Mouse (Mus musculus): ENCODE data around the gene Cntf. TPM values are rescaled to one million over a fixed set of nuclear protein-coding genes. Genes with fewer than 3 reads are reported as not detected.

The Cntf gene
- polyA plus RNA-seq, 1 experiment from 2014 or later, result 0.37 TPM

DNA sequence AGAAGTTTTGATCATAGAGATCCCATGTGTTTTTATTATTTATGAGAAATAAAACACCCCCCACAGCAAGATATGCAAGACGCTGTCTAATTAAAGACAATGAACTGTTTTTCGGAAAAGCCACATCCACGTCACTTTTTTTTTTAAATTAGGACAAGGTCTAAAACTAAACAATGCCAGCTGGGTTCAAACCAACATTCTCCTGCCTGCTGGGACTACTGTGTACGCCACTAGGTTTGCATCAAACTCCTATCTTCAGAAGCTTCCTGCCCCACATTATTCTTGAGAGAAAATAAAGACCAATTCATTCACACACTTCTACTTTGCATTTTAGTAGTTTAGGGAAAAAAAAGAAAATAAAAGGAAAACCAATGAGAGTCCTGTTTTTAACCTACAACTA, 22.3 kb upstream of the Cntf start:
- Histone ChIP-seq H3K27ac (ENCODE audit: low read depth, low read length) (no peak overlapping the region), H3K9me3 (ENCODE audit: control insufficient read depth, low read length) (no peaks in the 10 kb centered on the region), H3K4me1 (ENCODE audit: control insufficient read depth, insufficient read depth, low read length) (no peaks in the 10 kb centered on the region), H3K9ac (ENCODE audit: low read depth, low read length) (no peak overlapping the region), H3K36me3 (ENCODE audit: control insufficient read depth, insufficient read depth, low read length) (0 out of 2 replicates have a peak, but pooled peaks cover 8% of the 10 kb centered on the region), H3K4me2 (replicated peaks; ENCODE audit: low read depth, low read length) (no peak overlapping the region), H3K4me3 (ENCODE audit: low read length) (no peak overlapping the region), H3K27me3 (ENCODE audit: control insufficient read depth, insufficient read depth, low read length) (no peaks in the 10 kb centered on the region)
- ATAC-seq (ENCODE audit: low FRiP score, low TSS enrichment), result no peak
- 62% methylated on average over 4 of the region's 4 CpGs for WGBS

DNA sequence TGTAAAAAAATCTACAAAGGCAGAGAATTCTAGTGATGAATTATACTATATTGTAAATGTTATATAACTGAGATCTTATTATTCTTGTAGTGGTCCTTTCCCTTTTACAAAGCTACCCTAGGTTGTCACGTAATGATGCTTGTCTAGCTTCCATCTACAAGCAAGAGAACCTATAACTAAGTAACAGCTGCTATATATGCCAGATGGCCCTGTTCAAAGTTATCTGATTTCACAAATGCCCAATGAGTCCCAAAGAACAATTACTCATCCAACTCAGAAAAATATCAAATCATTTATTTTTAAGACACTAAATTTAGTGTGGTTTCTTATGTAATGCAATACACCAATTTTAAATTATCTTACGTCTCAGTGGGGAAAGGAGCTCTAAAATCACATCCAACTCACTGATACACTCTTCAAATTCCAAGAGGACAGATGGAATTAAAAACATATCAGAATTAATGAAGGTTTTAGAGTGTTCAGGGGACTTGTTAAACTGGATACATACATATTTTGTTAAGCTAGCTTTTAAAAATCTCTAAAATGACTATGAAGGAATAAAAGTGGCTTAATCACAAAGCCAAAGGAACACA, 21.5 kb upstream of the Cntf start:
- ATAC-seq (ENCODE audit: low FRiP score, low TSS enrichment), result no peak

DNA sequence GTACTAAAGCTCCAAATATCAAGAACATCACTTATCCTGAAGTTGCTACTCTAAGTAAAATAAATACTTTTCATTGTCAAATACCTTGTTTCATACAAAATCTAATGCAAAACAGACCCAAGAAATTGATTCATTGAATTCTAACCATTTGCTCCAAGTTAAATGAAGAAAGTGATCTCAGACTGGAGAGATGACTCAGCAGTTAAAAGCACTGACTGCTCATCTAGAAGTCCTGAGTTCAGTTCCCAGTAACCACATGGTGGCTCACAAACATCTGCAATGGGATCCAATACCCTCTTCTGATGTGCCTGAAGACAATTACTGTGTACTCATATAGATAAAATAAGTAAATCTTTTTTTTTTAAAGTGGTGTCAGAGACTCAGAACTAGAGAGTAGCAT, 15.0 kb upstream of the Cntf start:
- H3K27me3 ChIP-seq (ENCODE audit: control insufficient read depth, insufficient read depth, low read length), result no peaks in the 10 kb centered on the region
- no peak overlapping the region for H3K4me2 ChIP-seq (replicated peaks; ENCODE audit: low read depth, low read length)
- H3K9ac ChIP-seq (ENCODE audit: low read depth, low read length), result no peak overlapping the region
- no peaks in the 10 kb centered on the region for H3K4me1 ChIP-seq (ENCODE audit: control insufficient read depth, insufficient read depth, low read length)
- no peaks in the 10 kb centered on the region for H3K9me3 ChIP-seq (ENCODE audit: control insufficient read depth, low read length)
- ATAC-seq (ENCODE audit: low FRiP score, low TSS enrichment), result no peak
- no peak overlapping the region for H3K4me3 ChIP-seq (ENCODE audit: low read length)
- H3K36me3 ChIP-seq (ENCODE audit: control insufficient read depth, insufficient read depth, low read length), result peaks cover 20% of the 10 kb centered on the region
- H3K27ac ChIP-seq (ENCODE audit: low read depth, low read length), result no peak overlapping the region

More for the DNA sequence above, 21.5 kb upstream of the Cntf start:
- Histone ChIP-seq H3K4me2 (replicated peaks; ENCODE audit: low read depth, low read length) (no peak overlapping the region), H3K27me3 (ENCODE audit: control insufficient read depth, insufficient read depth, low read length) (no peaks in the 10 kb centered on the region), H3K36me3 (ENCODE audit: control insufficient read depth, insufficient read depth, low read length) (0 out of 2 replicates have a peak, but pooled peaks cover 8% of the 10 kb centered on the region), H3K4me3 (ENCODE audit: low read length) (no peak overlapping the region), H3K4me1 (ENCODE audit: control insufficient read depth, insufficient read depth, low read length) (no peaks in the 10 kb centered on the region), H3K9me3 (ENCODE audit: control insufficient read depth, low read length) (no peaks in the 10 kb centered on the region), H3K27ac (ENCODE audit: low read depth, low read length) (no peak overlapping the region), H3K9ac (ENCODE audit: low read depth, low read length) (no peak overlapping the region)
- WGBS, result 74% methylated on average over 2 of the region's 2 CpGs

DNA sequence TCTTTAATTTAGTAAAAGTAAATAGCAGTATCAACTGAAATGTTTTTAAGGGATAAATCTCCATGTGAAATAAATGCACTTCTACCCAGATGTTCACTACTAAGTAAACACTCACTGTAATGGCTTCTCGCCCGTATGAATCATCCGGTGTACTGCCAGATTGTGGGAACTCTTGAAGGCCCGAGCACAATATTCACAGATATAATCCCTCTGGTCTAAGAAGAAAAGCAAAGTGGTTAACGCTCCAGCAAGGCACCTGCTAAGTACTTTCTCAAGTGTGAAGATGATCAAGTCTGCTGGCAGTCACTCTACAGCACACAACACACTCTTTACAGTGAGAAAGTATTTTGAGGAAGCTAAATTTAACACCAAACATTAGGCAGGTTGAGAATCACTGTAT, 5.5 kb upstream of the Cntf start:
- H3K27me3 ChIP-seq (ENCODE audit: control insufficient read depth, insufficient read depth, low read length), result no peaks in the 10 kb centered on the region
- H3K4me3 ChIP-seq (ENCODE audit: low read length), result no peak overlapping the region
- H3K4me2 ChIP-seq (replicated peaks; ENCODE audit: low read depth, low read length), result no peak overlapping the region
- H3K9me3 ChIP-seq (ENCODE audit: control insufficient read depth, low read length), result no peaks in the 10 kb centered on the region
- H3K4me1 ChIP-seq (ENCODE audit: control insufficient read depth, insufficient read depth, low read length), result no peaks in the 10 kb centered on the region
- no peak overlapping the region for H3K9ac ChIP-seq (ENCODE audit: low read depth, low read length)
- no peak overlapping the region for H3K27ac ChIP-seq (ENCODE audit: low read depth, low read length)
- WGBS, result 91% methylated on average over 5 of the region's 5 CpGs
- no peak for ATAC-seq (ENCODE audit: low FRiP score, low TSS enrichment)
- H3K36me3 ChIP-seq (ENCODE audit: control insufficient read depth, insufficient read depth, low read length), result peaks cover 61% of the 10 kb centered on the region

DNA sequence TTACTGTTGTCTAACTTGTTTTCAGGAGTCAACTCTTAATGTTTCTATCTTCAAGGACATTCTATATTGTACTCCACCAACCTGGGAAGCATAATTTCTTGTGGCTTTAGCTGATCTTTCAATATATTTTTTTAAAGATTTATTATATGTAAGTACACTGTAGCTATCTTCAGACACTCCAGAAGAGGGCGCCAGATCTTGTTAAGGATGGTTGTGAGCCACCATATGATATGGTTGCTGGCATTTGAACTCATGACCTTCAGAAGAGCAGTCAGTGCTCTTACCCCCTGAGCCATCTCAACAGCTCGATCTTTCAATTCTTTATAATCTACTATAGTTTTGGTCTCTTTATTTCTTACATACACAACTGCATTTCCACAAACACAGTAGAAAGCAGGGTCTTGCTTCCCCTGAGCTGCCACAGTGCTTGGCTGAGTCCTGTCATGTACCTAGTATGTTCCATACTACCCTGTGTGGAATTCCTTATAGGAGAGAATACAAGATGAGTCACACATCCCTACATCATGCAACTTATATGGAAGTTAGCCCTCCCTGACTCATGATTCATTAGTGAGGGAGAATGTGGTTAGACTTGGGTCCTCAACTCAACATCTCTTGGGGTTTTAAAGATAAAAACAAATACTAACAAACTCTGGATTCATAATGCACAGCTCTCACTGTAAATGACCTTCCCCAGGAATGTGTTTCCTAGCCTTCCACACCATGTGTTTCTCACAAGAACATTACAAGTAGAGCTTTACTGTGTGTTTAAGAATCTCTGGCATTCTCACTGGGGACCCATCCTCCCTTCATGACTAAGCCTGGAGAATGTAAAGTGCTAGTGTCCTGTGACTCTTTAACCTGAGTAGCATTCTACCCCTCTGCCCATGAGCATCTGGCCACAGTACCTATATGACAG, 3.0 kb downstream of the Cntf start:
- H3K27ac ChIP-seq (ENCODE audit: low read depth, low read length), result no peak overlapping the region
- H3K27me3 ChIP-seq (ENCODE audit: control insufficient read depth, insufficient read depth, low read length), result no peaks in the 10 kb centered on the region
- H3K36me3 ChIP-seq (ENCODE audit: control insufficient read depth, insufficient read depth, low read length), result peaks cover 26% of the 10 kb centered on the region
- WGBS, result 64% methylated on average over 2 of the region's 2 CpGs
- H3K4me2 ChIP-seq (replicated peaks; ENCODE audit: low read depth, low read length), result no peak overlapping the region
- no peak overlapping the region for H3K4me3 ChIP-seq (ENCODE audit: low read length)
- no peak for ATAC-seq (ENCODE audit: low FRiP score, low TSS enrichment)
- no peak overlapping the region for H3K9ac ChIP-seq (ENCODE audit: low read depth, low read length)
- H3K4me1 ChIP-seq (ENCODE audit: control insufficient read depth, insufficient read depth, low read length), result no peaks in the 10 kb centered on the region
- H3K9me3 ChIP-seq (ENCODE audit: control insufficient read depth, low read length), result no peaks in the 10 kb centered on the region

DNA sequence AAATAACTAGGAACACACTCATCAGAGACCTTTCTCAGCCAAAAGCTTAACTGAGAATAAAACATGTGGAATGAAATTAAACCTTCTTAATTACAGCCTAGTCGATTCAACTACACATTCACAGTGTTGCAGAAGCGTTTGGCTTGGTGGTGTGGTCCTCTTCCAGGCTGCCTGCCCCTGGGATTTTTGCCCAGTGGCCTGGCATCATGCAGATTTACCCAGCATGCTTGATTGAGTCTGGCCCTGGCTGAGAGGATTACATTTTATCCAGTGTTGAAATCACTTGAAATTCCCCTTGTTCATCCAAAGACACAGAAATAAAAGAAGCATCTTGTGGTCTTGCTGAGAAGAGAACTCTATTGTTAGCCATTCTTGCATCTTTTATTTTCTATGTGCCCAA, 5.8 kb downstream of the Cntf start:
- 86% methylated on average over 2 of the region's 2 CpGs for WGBS
- Histone ChIP-seq H3K27ac (ENCODE audit: low read depth, low read length) (no peak overlapping the region), H3K4me1 (ENCODE audit: control insufficient read depth, insufficient read depth, low read length) (no peaks in the 10 kb centered on the region), H3K9me3 (ENCODE audit: control insufficient read depth, low read length) (no peaks in the 10 kb centered on the region), H3K27me3 (ENCODE audit: control insufficient read depth, insufficient read depth, low read length) (no peaks in the 10 kb centered on the region), H3K9ac (ENCODE audit: low read depth, low read length) (no peak overlapping the region), H3K4me2 (replicated peaks; ENCODE audit: low read depth, low read length) (no peak overlapping the region), H3K36me3 (ENCODE audit: control insufficient read depth, insufficient read depth, low read length) (peaks cover 19% of the 10 kb centered on the region), H3K4me3 (ENCODE audit: low read length) (no peak overlapping the region)
- ATAC-seq (ENCODE audit: low FRiP score, low TSS enrichment), result no peak

DNA sequence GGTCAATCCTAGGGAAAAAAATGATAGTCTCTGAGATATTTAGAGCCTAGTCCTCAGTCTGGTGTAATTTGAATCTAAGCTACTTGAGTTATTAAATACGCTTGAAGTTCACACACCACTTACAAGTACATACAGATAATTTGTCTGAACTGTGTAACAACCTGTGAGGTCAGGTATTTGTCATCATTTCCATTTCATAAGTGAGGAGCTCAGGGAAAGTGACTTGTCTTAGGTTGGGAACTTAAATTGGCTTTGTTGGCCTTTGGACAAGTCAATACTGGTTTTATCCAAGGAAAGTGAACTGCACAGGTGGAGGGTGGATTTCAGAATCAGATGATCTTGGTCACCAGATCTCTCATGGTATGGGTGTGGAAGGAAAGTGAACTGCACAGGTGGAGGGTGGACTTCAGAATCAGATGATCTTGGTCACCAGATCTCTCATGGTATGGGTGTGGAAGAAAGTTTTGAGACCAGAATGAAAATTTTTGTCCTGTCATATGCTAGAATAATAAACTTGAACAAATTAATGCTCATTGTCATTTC, 6.4 kb downstream of the Cntf start:
- H3K4me2 ChIP-seq (replicated peaks; ENCODE audit: low read depth, low read length), result no peak overlapping the region
- no peaks in the 10 kb centered on the region for H3K4me1 ChIP-seq (ENCODE audit: control insufficient read depth, insufficient read depth, low read length)
- no peak overlapping the region for H3K4me3 ChIP-seq (ENCODE audit: low read length)
- H3K27me3 ChIP-seq (ENCODE audit: control insufficient read depth, insufficient read depth, low read length), result no peaks in the 10 kb centered on the region
- no peaks in the 10 kb centered on the region for H3K9me3 ChIP-seq (ENCODE audit: control insufficient read depth, low read length)
- peaks cover 15% of the 10 kb centered on the region for H3K36me3 ChIP-seq (ENCODE audit: control insufficient read depth, insufficient read depth, low read length)
- H3K9ac ChIP-seq (ENCODE audit: low read depth, low read length), result no peak overlapping the region
- ATAC-seq (ENCODE audit: low FRiP score, low TSS enrichment), result no peak
- no peak overlapping the region for H3K27ac ChIP-seq (ENCODE audit: low read depth, low read length)
- WGBS, result 93% methylated on average over 1 of the region's 1 CpGs

DNA sequence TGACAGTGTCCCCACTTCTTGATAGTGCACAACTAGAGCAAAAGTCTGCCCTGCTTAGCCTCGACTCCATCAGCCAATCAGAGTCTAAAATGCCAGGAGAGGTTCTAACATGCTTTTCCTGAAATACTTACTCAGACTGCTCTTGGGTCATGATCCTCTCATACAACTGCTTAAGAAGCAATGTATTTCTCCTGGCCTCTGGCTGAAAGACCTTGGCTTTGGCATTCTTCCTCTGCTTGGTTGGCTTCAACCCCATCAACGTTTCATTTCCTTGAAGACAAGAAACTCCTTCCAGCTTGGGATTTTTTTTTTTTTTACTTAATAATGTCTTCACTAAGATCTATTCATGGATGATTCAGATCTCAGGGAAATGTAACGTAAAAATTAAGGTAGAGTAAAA, 9.1 kb downstream of the Cntf start:
- 81% methylated on average over 3 of the region's 3 CpGs for WGBS
- no peak overlapping the region for H3K4me3 ChIP-seq (ENCODE audit: low read length)
- H3K36me3 ChIP-seq (ENCODE audit: control insufficient read depth, insufficient read depth, low read length), result no peaks in the 10 kb centered on the region
- ATAC-seq (ENCODE audit: low FRiP score, low TSS enrichment), result no peak
- no peaks in the 10 kb centered on the region for H3K9me3 ChIP-seq (ENCODE audit: control insufficient read depth, low read length)
- no peak overlapping the region for H3K27ac ChIP-seq (ENCODE audit: low read depth, low read length)
- no peak overlapping the region for H3K4me2 ChIP-seq (replicated peaks; ENCODE audit: low read depth, low read length)
- no peaks in the 10 kb centered on the region for H3K27me3 ChIP-seq (ENCODE audit: control insufficient read depth, insufficient read depth, low read length)
- H3K4me1 ChIP-seq (ENCODE audit: control insufficient read depth, insufficient read depth, low read length), result no peaks in the 10 kb centered on the region
- no peak overlapping the region for H3K9ac ChIP-seq (ENCODE audit: low read depth, low read length)

DNA sequence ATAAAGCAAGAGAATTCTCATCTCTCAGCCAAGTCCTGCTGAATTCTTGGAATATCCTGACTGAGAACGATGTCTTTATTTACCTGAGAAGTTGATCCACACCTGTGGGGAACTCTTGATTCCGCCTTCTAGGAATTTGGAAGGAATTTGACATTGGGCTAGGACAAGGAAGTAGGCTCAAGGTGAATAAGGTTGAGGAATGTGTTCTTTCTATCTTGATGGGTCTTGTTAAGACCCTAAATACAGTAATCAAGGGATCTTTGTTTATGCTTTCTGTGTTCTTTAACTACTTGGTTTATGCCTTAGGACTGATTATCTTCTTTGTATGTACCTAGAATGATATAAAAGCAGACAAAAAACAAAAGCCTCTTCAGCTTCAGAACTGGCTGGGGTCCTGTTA, 33.5 kb downstream of the Cntf start:
- Histone ChIP-seq H3K27me3 (ENCODE audit: control insufficient read depth, insufficient read depth, low read length) (no peaks in the 10 kb centered on the region), H3K36me3 (ENCODE audit: control insufficient read depth, insufficient read depth, low read length) (no peaks in the 10 kb centered on the region), H3K4me1 (ENCODE audit: control insufficient read depth, insufficient read depth, low read length) (no peaks in the 10 kb centered on the region), H3K27ac (ENCODE audit: low read depth, low read length) (no peak overlapping the region), H3K9ac (ENCODE audit: low read depth, low read length) (no peak overlapping the region), H3K4me3 (ENCODE audit: low read length) (no peak overlapping the region), H3K9me3 (ENCODE audit: control insufficient read depth, low read length) (no peaks in the 10 kb centered on the region), H3K4me2 (replicated peaks; ENCODE audit: low read depth, low read length) (no peak overlapping the region)
- ATAC-seq (ENCODE audit: low FRiP score, low TSS enrichment), result no peak
- WGBS, result 91% methylated on average over 2 of the region's 2 CpGs
